Mouse (Mus musculus) thymus, adult 2 months (tissue): ENCODE measurements around the gene Isg20l2. TPM values are rescaled to one million over a fixed set of nuclear protein-coding genes. Genes with fewer than 3 reads are reported as not detected.

Source experiments
- DNase-seq: peaks from one replicate; pipeline ENCODE4 v3.0.0; 2021
- H3K27ac ChIP-seq: fragments of 200-500 bp; 2 replicates; pipeline ENCODE4 v1.5.1; 2012; ENCODE audit warnings: low read length, control low read depth; ENCODE audit not compliant: control insufficient read depth, insufficient read depth
- H3K27me3 ChIP-seq: fragments of 200-500 bp; 2 replicates; pipeline ENCODE4 v1.6.1; 2012; ENCODE audit warnings: mild to moderate bottlenecking, low read length, moderate library complexity, mixed read lengths; ENCODE audit not compliant: control insufficient read depth, insufficient read depth
- H3K36me3 ChIP-seq: fragments of 200-500 bp; 2 replicates; pipeline ENCODE4 v1.6.1; 2012; ENCODE audit warnings: mild to moderate bottlenecking, low read length, moderate library complexity; ENCODE audit not compliant: control insufficient read depth, insufficient read depth
- H3K4me1 ChIP-seq: fragments of 200-500 bp; replicated peaks from 2 replicates; pipeline ENCODE4 v1.6.1; 2012; ENCODE audit warnings: low read length; ENCODE audit not compliant: control insufficient read depth, insufficient read depth
- H3K4me3 ChIP-seq: fragments of 200-500 bp; 2 replicates; pipeline ENCODE4 v1.5.1; 2012; ENCODE audit warnings: mild to moderate bottlenecking, low read length, control low read depth, moderate library complexity; ENCODE audit not compliant: control insufficient read depth, insufficient read depth
- CTCF ChIP-seq: fragments of 200-500 bp; IDR thresholded peaks from 2 replicates; pipeline ENCODE4 v1.5.1; 2012; ENCODE audit warnings: mild to moderate bottlenecking, control low read depth, low read length, moderate library complexity, borderline replicate concordance; ENCODE audit not compliant: control insufficient read depth, poor library complexity, insufficient read depth; ENCODE audit errors: extremely low read depth
- POLR2A ChIP-seq: fragments of 200-500 bp; IDR thresholded peaks from 2 replicates; pipeline ENCODE4 v1.6.1; 2012; ENCODE audit warnings: mild to moderate bottlenecking, low read length, control low read depth, moderate library complexity; ENCODE audit not compliant: control insufficient read depth, poor library complexity, insufficient read depth; ENCODE audit errors: extremely low read depth
- WGBS: fragments of 180-500 bp; shearing (Covaris S2); methylation state at CpG from one replicate; pipeline ENCODE4 v1.1.7; 2018; 5-methylcytosine and 5-hydroxymethylcytosine counted together
- polyA plus RNA-seq: library from polyadenylated mRNA; depleted of rRNA; stranded (reverse); fragments of >200 nt; gene quantifications from 2 replicates; pipeline ENCODE4 v1.2.3, GENCODE M21; 2012

Isg20l2 gene
- polyA plus RNA-seq, 1 experiment, result 31.6 TPM

DNA sequence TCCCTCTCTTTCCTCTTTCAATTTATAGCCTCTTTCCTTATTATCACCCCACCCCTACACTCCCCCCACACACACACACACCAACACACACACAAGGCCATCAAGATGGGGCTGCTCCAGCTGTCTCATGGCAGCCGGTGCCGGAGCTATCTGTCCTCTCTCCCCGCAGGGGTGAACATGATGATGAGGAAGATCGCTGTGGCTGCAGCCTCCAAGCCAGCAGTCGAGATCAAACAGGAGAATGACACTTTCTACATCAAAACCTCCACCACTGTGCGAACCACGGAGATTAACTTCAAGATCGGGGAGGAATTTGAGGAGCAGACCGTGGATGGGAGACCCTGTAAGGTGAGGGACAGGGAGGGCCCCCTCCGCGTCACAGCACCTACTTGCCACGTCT is 21.8 kb downstream of the Isg20l2 start:
- Histone ChIP-seq H3K36me3 (no peaks in the 10 kb centered on the region), H3K4me1 (no peaks in the 10 kb centered on the region; the same call in 1 of the 2 replicates), H3K27ac (no peak overlapping the region), H3K27me3 (peaks cover 38% of the 10 kb centered on the region), H3K4me3 (no peak overlapping the region)
- no peak for DNase-seq
- no peak for TF ChIP-seq CTCF
- TF ChIP-seq POLR2A, result no peak
- WGBS, result 25% methylated on average over 12 of the region's 12 CpGs

DNA sequence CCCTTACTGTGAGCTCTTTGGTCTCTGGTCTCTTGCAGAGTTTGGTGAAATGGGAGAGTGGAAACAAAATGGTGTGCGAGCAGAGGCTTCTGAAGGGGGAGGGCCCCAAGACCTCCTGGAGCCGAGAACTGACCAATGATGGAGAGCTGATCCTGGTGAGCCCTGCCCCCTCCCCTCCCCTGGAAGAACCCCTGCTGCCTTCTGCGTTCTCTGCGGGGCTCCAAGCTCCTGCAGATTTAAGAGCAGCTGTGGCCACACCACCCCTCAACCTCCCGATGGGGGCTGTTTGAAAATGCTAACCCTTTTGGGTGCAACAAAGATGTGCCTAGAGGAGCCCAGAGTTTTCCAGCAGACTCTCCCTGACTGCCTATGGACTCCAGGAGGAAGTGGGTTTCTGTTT is 22.3 kb downstream of the Isg20l2 start:
- Histone ChIP-seq H3K4me1 (no peaks in the 10 kb centered on the region; the same call in 1 of the 2 replicates), H3K4me3 (no peak overlapping the region), H3K27me3 (peaks cover 34% of the 10 kb centered on the region), H3K27ac (no peak overlapping the region), H3K36me3 (no peaks in the 10 kb centered on the region)
- TF ChIP-seq CTCF, result no peak
- TF ChIP-seq POLR2A, result no peak
- 7% methylated on average over 5 of the region's 5 CpGs for WGBS
- no peak for DNase-seq

DNA sequence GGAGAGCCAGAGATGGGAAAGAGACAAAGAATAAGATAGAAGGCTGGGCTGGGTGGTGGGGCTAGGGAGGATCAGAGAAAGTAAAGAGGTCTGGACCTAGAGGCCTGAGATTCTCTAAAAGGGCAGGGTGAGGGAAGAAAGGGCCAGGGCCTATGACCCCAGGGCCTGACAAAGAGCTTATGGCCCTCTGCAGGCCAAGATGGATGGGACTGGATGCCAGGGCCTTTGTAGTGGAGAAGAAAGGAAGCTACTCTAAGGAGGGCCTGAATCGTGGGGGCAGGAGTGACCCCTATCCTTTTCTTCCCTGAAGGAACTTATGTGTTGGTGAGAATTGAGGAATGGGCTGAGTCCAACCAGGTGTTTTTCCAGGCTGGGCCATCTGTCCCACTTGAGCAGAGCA is 27.9 kb downstream of the Isg20l2 start:
- 88% methylated on average over 1 of the region's 1 CpGs for WGBS
- Histone ChIP-seq H3K27ac (no peak overlapping the region), H3K27me3 (peaks cover under 1% of the 10 kb centered on the region; the same call in 1 of the 2 replicates), H3K36me3 (no peaks in the 10 kb centered on the region), H3K4me3 (no peak overlapping the region), H3K4me1 (0 out of 2 replicates have a peak, but pooled peaks cover 3% of the 10 kb centered on the region)
- no peak for TF ChIP-seq POLR2A
- TF ChIP-seq CTCF, result no peak
- DNase-seq, result no peak

DNA sequence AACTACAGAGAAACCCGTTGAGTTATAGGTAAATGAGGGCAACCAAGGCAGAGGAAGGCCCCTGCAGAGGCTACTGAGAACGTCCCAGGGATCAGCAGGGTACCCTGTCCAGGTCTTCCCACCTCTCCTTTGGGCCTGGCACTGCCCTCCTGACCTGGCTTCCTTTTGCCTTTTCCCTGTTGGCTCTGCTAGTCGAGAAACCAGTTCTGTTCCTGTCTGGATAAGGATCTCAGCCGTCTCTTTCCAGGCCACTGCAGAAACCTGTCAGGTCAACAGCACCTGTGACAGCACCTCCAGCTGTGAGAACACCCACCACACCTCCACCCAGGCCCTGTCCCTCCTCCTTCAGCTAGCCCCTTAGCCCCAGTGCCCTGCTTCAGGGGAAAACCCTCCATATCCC is 28.4 kb downstream of the Isg20l2 start:
- WGBS, result 79% methylated on average over 4 of the region's 4 CpGs
- TF ChIP-seq POLR2A (no peak), CTCF (no peak)
- no peak for DNase-seq
- no peak overlapping the region for H3K27ac ChIP-seq
- H3K4me1 ChIP-seq, result 0 out of 2 replicates have a peak, but pooled peaks cover 3% of the 10 kb centered on the region
- no peaks in the 10 kb centered on the region for H3K36me3 ChIP-seq
- H3K4me3 ChIP-seq, result no peak overlapping the region
- H3K27me3 ChIP-seq, result no peaks in the 10 kb centered on the region; the same call in 1 of the 2 replicates

DNA sequence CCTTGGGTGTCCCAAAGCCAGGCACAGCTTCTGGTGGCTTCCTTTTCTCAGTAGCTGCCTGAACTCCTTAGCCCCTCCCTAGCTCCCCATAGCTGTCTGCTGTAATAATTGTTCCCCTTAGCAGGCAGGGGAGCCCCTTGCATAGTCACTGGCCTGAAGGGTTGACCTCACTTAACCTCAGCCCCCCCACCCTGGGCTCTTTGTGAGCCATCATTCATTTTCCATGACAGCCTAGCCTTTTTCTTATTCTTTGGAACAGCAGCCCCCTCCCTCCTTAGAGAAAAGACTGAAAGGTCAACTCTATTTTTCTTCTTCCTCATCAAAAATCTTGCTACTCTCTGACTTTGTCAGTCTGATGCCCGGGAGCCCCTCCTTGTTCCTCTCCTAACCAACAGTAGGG is 28.9 kb downstream of the Isg20l2 start:
- TF ChIP-seq POLR2A, result no peak
- no peak for TF ChIP-seq CTCF
- no peaks in the 10 kb centered on the region; the same call in 1 of the 2 replicates for H3K27me3 ChIP-seq
- WGBS, result 41% methylated on average over 1 of the region's 1 CpGs

DNA sequence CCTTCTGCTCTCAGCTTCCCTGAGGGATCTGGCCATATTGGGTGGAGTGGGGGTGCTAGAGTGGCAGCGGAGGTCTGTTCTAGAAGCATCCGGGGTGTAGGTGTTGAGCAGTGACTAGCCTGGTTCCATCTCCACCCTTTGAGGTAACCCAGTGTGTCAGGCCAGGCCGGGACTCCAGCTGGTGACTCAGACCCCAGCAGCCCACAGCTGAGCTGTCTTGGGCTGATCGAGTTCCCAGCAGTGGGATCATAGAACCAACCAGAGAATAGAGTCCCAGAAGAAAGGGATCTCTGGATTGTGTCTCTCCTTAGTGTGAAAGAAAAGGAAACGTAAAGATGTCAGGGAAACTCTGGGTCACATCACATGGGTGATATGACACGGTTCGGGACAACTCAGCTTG is 29.3 kb downstream of the Isg20l2 start:
- H3K4me3 ChIP-seq, result no peak overlapping the region
- 0 out of 2 replicates have a peak, but pooled peaks cover 3% of the 10 kb centered on the region for H3K4me1 ChIP-seq
- TF ChIP-seq POLR2A (no peak), CTCF (no peak)
- WGBS, result 80% methylated on average over 7 of the region's 7 CpGs
- no peak for DNase-seq
- H3K27ac ChIP-seq, result no peak overlapping the region
- H3K36me3 ChIP-seq, result no peaks in the 10 kb centered on the region
- H3K27me3 ChIP-seq, result no peaks in the 10 kb centered on the region; the same call in 1 of the 2 replicates

More for the DNA sequence above, 28.9 kb downstream of the Isg20l2 start:
- no peak overlapping the region for H3K4me3 ChIP-seq
- no peak overlapping the region for H3K27ac ChIP-seq
- H3K36me3 ChIP-seq, result no peaks in the 10 kb centered on the region
- DNase-seq, result no peak
- H3K4me1 ChIP-seq, result 0 out of 2 replicates have a peak, but pooled peaks cover 3% of the 10 kb centered on the region

DNA sequence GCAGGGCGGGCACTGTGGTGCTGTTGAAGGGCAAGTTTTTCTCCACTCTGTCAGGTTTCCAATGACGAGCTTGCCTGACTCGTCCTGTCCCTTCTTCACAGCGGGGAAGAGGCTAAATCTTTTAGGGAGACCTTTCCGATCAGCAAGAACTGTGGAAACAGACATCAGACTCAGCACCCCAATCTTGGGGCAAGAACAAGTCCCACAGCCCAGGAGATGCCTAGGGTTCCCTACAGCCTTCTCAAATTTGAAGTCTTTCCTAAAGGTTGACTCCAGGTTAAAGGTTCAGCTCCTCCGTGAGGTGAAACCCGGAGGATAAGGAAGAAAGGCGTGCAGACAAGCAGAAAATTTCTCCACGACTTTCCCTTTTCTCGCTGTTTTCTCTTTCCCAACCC is 30.1 kb downstream of the Isg20l2 start:
- WGBS, result 53% methylated on average over 10 of the region's 10 CpGs
- DNase-seq, result no peak
- H3K27ac ChIP-seq, result no peak overlapping the region
- H3K27me3 ChIP-seq, result no peaks in the 10 kb centered on the region; the same call in 1 of the 2 replicates
- no peak overlapping the region for H3K4me3 ChIP-seq
- H3K36me3 ChIP-seq, result no peaks in the 10 kb centered on the region
- 0 out of 2 replicates have a peak, but pooled peaks cover 3% of the 10 kb centered on the region for H3K4me1 ChIP-seq
- TF ChIP-seq CTCF (no peak), POLR2A (no peak)
